Mouse (Mus musculus): ENCODE data around the gene Frk. TPM values are rescaled to one million over a fixed set of nuclear protein-coding genes. Genes with fewer than 3 reads are reported as not detected.

Frk gene
- polyA plus RNA-seq, 1 experiment from 2014 or later, result 18.0 TPM

- H3K9ac ChIP-seq (ENCODE audit: low read depth, low read length), result no peak overlapping the region
- no peak for TF ChIP-seq CTCF (IDR thresholded peaks at IDR 0.05; ENCODE audit: low read depth)
- H3K27me3 ChIP-seq (replicated peaks; ENCODE audit: control insufficient read depth, insufficient read depth, low read length), result no peaks in the 10 kb centered on the region
- H3K9me3 ChIP-seq (ENCODE audit: control insufficient read depth), result no peaks in the 10 kb centered on the region
- peaks cover 2% of the 10 kb centered on the region; the same call in 1 of the 2 replicates for H3K4me1 ChIP-seq (replicated peaks; ENCODE audit: control insufficient read depth, insufficient read depth, low read length)
- H3K4me2 ChIP-seq (replicated peaks; ENCODE audit: low read depth), result no peak overlapping the region
- no peak overlapping the region for H3K27ac ChIP-seq (ENCODE audit: low read depth, low read length)
- WGBS, result 53% methylated on average over 3 of the region's 3 CpGs
- H3K4me3 ChIP-seq (ENCODE audit: low read depth, low read length), result no peak overlapping the region
- ATAC-seq, result peak; percentile 67
- H3K36me3 ChIP-seq (ENCODE audit: control insufficient read depth, insufficient read depth), result no peaks in the 10 kb centered on the region
These were observed 58.7 kb downstream of the Frk start for GRCm38 (mm10) chr10:34541717-34542490.

DNA sequence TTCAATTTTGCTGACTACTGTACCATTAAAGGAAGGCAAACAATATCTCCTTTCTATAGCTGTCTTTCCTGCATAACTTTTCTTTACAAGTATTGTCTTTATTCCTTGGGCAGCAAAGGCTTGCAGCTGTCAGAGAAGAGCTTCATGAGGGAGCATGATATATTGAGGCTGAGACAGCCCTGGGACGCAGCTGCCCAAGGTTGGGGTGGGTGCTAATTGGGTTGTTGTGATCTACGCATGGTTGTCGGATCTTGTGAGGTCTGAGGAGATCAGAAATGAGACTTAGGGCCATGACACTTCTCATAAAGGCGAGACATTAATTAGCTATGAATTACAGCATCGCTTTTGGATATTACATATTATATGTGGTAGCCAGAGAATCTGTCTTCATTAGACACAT lies 67.4 kb downstream of the Frk start:
- Histone ChIP-seq H3K27ac (ENCODE audit: low read depth, low read length) (no peak overlapping the region), H3K4me3 (ENCODE audit: low read depth, low read length) (no peak overlapping the region), H3K9ac (ENCODE audit: low read depth, low read length) (no peak overlapping the region), H3K27me3 (replicated peaks; ENCODE audit: control insufficient read depth, insufficient read depth, low read length) (no peaks in the 10 kb centered on the region), H3K4me2 (replicated peaks; ENCODE audit: low read depth) (no peak overlapping the region), H3K4me1 (replicated peaks; ENCODE audit: control insufficient read depth, insufficient read depth, low read length) (no peaks in the 10 kb centered on the region), H3K9me3 (ENCODE audit: control insufficient read depth) (no peaks in the 10 kb centered on the region), H3K36me3 (ENCODE audit: control insufficient read depth, insufficient read depth) (no peaks in the 10 kb centered on the region)
- 90% methylated on average over 5 of the region's 5 CpGs for WGBS
- no peak for TF ChIP-seq CTCF (IDR thresholded peaks at IDR 0.05; ENCODE audit: low read depth)
- ATAC-seq, result no peak

DNA sequence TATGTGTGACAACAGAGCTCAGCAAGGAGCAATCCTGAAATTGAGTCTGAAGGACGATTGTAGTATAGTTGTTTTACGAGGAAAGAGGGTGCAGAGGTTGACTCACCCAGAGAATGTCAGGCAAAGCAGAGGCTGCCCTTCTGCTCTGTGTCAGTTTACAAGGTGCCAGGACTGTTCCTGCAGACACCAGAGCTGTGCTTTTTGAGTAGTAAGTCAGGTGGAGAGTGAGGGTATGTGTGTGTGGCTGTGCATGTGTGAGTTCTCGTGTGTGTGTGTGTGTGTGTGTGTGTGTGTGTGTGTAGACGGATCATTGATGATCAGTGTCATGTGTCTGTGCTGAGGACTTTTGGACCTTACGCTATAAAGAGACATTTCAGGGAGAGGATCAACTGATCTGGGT lies 68.4 kb downstream of the Frk start:
- whole genome bisulfite sequencing, result 57% methylated on average over 5 of the region's 5 CpGs
- H3K27me3 ChIP-seq (replicated peaks; ENCODE audit: control insufficient read depth, insufficient read depth, low read length), result no peaks in the 10 kb centered on the region
- H3K4me3 ChIP-seq (ENCODE audit: low read depth, low read length), result no peak overlapping the region
- no peaks in the 10 kb centered on the region for H3K36me3 ChIP-seq (ENCODE audit: control insufficient read depth, insufficient read depth)
- no peak overlapping the region for H3K4me2 ChIP-seq (replicated peaks; ENCODE audit: low read depth)
- TF ChIP-seq CTCF (IDR thresholded peaks at IDR 0.05; ENCODE audit: low read depth), result no peak
- no peak overlapping the region for H3K27ac ChIP-seq (ENCODE audit: low read depth, low read length)
- H3K9ac ChIP-seq (ENCODE audit: low read depth, low read length), result no peak overlapping the region
- H3K9me3 ChIP-seq (ENCODE audit: control insufficient read depth), result no peaks in the 10 kb centered on the region
- ATAC-seq, result no peak
- H3K4me1 ChIP-seq (replicated peaks; ENCODE audit: control insufficient read depth, insufficient read depth, low read length), result no peaks in the 10 kb centered on the region

DNA sequence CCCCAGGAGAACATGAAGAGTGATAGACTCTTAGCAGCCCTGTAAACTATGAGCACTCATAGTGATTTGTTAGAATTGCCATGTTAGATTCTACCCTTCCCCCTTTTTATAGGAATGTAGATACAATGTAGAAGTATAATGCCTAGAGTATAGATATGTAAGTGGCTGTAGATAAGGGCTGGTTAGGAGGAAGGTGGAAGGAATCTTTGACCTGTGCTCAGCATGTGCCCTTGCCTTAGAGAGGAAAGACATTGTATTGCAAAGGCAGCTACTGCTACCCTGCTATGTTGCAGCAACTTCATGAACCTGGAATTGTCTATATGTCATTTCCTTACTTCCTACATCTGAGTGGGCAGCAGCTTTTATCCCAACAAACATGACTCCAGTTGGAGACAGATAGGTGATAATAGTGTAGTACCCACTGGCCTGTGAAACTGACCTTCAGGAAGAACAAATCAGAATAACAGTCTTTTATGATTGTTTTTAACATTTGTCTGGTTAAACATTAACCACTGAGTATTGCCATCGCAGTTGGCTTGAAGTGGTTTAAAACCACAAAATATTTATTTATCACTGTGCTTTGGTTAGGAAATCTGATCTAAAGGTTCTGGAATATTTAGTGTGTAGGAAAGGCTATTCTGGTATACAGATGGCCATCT lies 80.4 kb downstream of the Frk start:
- peak overlapping the region; percentile 4; the same call in 1 of the 2 replicates for H3K4me2 ChIP-seq (replicated peaks; ENCODE audit: low read depth)
- TF ChIP-seq CTCF (IDR thresholded peaks at IDR 0.05; ENCODE audit: low read depth), result no peak
- ATAC-seq, result peak; percentile 90
- no peaks in the 10 kb centered on the region; the same call in 1 of the 2 replicates for H3K36me3 ChIP-seq (ENCODE audit: control insufficient read depth, insufficient read depth)
- no peak overlapping the region for H3K4me3 ChIP-seq (ENCODE audit: low read depth, low read length)
- H3K9me3 ChIP-seq (ENCODE audit: control insufficient read depth), result no peaks in the 10 kb centered on the region
- WGBS, result 35% methylated on average over 1 of the region's 1 CpGs
- no peaks in the 10 kb centered on the region for H3K4me1 ChIP-seq (replicated peaks; ENCODE audit: control insufficient read depth, insufficient read depth, low read length)
- no peaks in the 10 kb centered on the region for H3K27me3 ChIP-seq (replicated peaks; ENCODE audit: control insufficient read depth, insufficient read depth, low read length)
- H3K27ac ChIP-seq (ENCODE audit: low read depth, low read length), result 0 out of 2 replicates have a peak overlapping the region, but pooled peaks have one; percentile 9
- no peak overlapping the region for H3K9ac ChIP-seq (ENCODE audit: low read depth, low read length)

GRCm38 (mm10) chr10:34615474-34615873 lies 132.3 kb downstream of the Frk start:
- Histone ChIP-seq H3K9ac (ENCODE audit: low read depth, low read length) (no peak overlapping the region), H3K27ac (ENCODE audit: low read depth, low read length) (no peak overlapping the region), H3K9me3 (ENCODE audit: control insufficient read depth) (no peaks in the 10 kb centered on the region), H3K4me1 (replicated peaks; ENCODE audit: control insufficient read depth, insufficient read depth, low read length) (no peaks in the 10 kb centered on the region), H3K4me2 (replicated peaks; ENCODE audit: low read depth) (no peak overlapping the region), H3K27me3 (replicated peaks; ENCODE audit: control insufficient read depth, insufficient read depth, low read length) (no peaks in the 10 kb centered on the region), H3K4me3 (ENCODE audit: low read depth, low read length) (no peak overlapping the region), H3K36me3 (ENCODE audit: control insufficient read depth, insufficient read depth) (no peaks in the 10 kb centered on the region)
- no peak for ATAC-seq
- TF ChIP-seq CTCF (IDR thresholded peaks at IDR 0.05; ENCODE audit: low read depth), result no peak

DNA sequence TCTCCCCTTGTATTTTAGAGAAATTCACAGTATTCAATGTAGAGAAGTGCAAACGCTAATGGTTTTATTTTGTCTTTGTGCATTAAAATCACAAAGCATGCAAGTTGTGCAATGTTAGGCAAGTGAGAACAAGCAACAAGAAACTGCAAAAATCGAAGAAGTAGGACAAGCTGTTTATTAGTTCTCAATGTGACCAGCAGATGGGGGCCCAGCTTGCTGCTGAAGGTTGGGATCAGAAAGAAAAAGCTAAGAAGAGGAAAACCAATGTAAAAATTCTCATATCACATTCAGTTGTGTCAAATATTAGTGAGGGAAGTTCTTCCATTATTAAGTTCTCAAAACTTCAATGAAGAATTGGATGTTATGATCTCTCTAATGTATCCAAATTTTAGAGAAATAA lies 134.0 kb downstream of the Frk start:
- Histone ChIP-seq H3K4me3 (ENCODE audit: low read depth, low read length) (no peak overlapping the region), H3K4me2 (replicated peaks; ENCODE audit: low read depth) (no peak overlapping the region), H3K9me3 (ENCODE audit: control insufficient read depth) (no peaks in the 10 kb centered on the region), H3K9ac (ENCODE audit: low read depth, low read length) (no peak overlapping the region), H3K27me3 (replicated peaks; ENCODE audit: control insufficient read depth, insufficient read depth, low read length) (no peaks in the 10 kb centered on the region), H3K4me1 (replicated peaks; ENCODE audit: control insufficient read depth, insufficient read depth, low read length) (no peaks in the 10 kb centered on the region), H3K27ac (ENCODE audit: low read depth, low read length) (no peak overlapping the region), H3K36me3 (ENCODE audit: control insufficient read depth, insufficient read depth) (no peaks in the 10 kb centered on the region)
- TF ChIP-seq CTCF (IDR thresholded peaks at IDR 0.05; ENCODE audit: low read depth), result peak; percentile 64
- WGBS, result 59% methylated on average over 2 of the region's 2 CpGs
- ATAC-seq, result no peak

Measured in intestine, postnatal 0 days (tissue).